Mouse (Mus musculus): ENCODE data around the gene Bmpr1b. TPM values are rescaled to one million over a fixed set of nuclear protein-coding genes. Genes with fewer than 3 reads are reported as not detected.

Gene Bmpr1b
- polyA plus RNA-seq, 1 experiment, result 6.4 TPM

GRCm38 (mm10) chr3:142049610-142050009, 119.6 kb downstream of the Bmpr1b start:
- no peak overlapping the region for H3K4me3 ChIP-seq (replicated peaks; ENCODE audit: insufficient read depth, low read depth, low read length)
- H3K4me1 ChIP-seq (ENCODE audit: control insufficient read depth, insufficient read depth, low read length), result no peaks in the 10 kb centered on the region
- whole genome bisulfite sequencing, result 52% methylated on average over 3 of the region's 3 CpGs
- TF ChIP-seq POLR2A (IDR thresholded peaks at IDR 0.05; ENCODE audit: borderline replicate concordance, insufficient read depth, low read length) (no peak), CTCF (IDR thresholded peaks at IDR 0.05; ENCODE audit: borderline replicate concordance, insufficient read depth, low read depth, low read length) (no peak)
- DNase-seq, result no peak
- H3K27ac ChIP-seq (ENCODE audit: insufficient read depth, low read length), result no peak overlapping the region
- no peaks in the 10 kb centered on the region for H3K27me3 ChIP-seq (ENCODE audit: control insufficient read depth, insufficient read depth, low read length)

- H3K4me3 ChIP-seq (replicated peaks; ENCODE audit: insufficient read depth, low read depth, low read length), result no peak overlapping the region
- H3K27me3 ChIP-seq (ENCODE audit: control insufficient read depth, insufficient read depth, low read length), result no peaks in the 10 kb centered on the region
- 97% methylated on average over 5 of the region's 5 CpGs for WGBS
- no peak for TF ChIP-seq CTCF (IDR thresholded peaks at IDR 0.05; ENCODE audit: borderline replicate concordance, insufficient read depth, low read depth, low read length)
- no peak for TF ChIP-seq POLR2A (IDR thresholded peaks at IDR 0.05; ENCODE audit: borderline replicate concordance, insufficient read depth, low read length)
- DNase-seq, result no peak
- H3K27ac ChIP-seq (ENCODE audit: insufficient read depth, low read length), result no peak overlapping the region
- no peaks in the 10 kb centered on the region for H3K4me1 ChIP-seq (ENCODE audit: control insufficient read depth, insufficient read depth, low read length)
Observed at GRCm38 (mm10) chr3:142049093-142049492, 120.1 kb downstream of the Bmpr1b start.

- no peaks in the 10 kb centered on the region for H3K4me1 ChIP-seq (ENCODE audit: control insufficient read depth, insufficient read depth, low read length)
- no peak overlapping the region for H3K27ac ChIP-seq (ENCODE audit: insufficient read depth, low read length)
- no peak for DNase-seq
- 78% methylated on average over 6 of the region's 6 CpGs for WGBS
- no peak for TF ChIP-seq CTCF (IDR thresholded peaks at IDR 0.05; ENCODE audit: borderline replicate concordance, insufficient read depth, low read depth, low read length)
- TF ChIP-seq POLR2A (IDR thresholded peaks at IDR 0.05; ENCODE audit: borderline replicate concordance, insufficient read depth, low read length), result no peak
- H3K27me3 ChIP-seq (ENCODE audit: control insufficient read depth, insufficient read depth, low read length), result no peaks in the 10 kb centered on the region
- H3K4me3 ChIP-seq (replicated peaks; ENCODE audit: insufficient read depth, low read depth, low read length), result no peak overlapping the region
Observed at GRCm38 (mm10) chr3:142048493-142048892, 120.7 kb downstream of the Bmpr1b start.

GRCm38 (mm10) chr3:142043463-142043862, 125.8 kb downstream of the Bmpr1b start:
- TF ChIP-seq CTCF (IDR thresholded peaks at IDR 0.05; ENCODE audit: borderline replicate concordance, insufficient read depth, low read depth, low read length), result no peak
- no peak for TF ChIP-seq POLR2A (IDR thresholded peaks at IDR 0.05; ENCODE audit: borderline replicate concordance, insufficient read depth, low read length)
- no peaks in the 10 kb centered on the region for H3K27me3 ChIP-seq (ENCODE audit: control insufficient read depth, insufficient read depth, low read length)
- H3K27ac ChIP-seq (ENCODE audit: insufficient read depth, low read length), result no peak overlapping the region
- H3K4me3 ChIP-seq (replicated peaks; ENCODE audit: insufficient read depth, low read depth, low read length), result no peak overlapping the region
- 40% methylated on average over 2 of the region's 2 CpGs for WGBS
- DNase-seq, result no peak
- no peaks in the 10 kb centered on the region for H3K4me1 ChIP-seq (ENCODE audit: control insufficient read depth, insufficient read depth, low read length)

- WGBS, result 53% methylated on average over 5 of the region's 5 CpGs
- Histone ChIP-seq H3K27ac (ENCODE audit: insufficient read depth, low read length) (no peak overlapping the region), H3K4me3 (replicated peaks; ENCODE audit: insufficient read depth, low read depth, low read length) (no peak overlapping the region), H3K4me1 (ENCODE audit: control insufficient read depth, insufficient read depth, low read length) (no peaks in the 10 kb centered on the region), H3K27me3 (ENCODE audit: control insufficient read depth, insufficient read depth, low read length) (no peaks in the 10 kb centered on the region)
- no peak for DNase-seq
- TF ChIP-seq CTCF (IDR thresholded peaks at IDR 0.05; ENCODE audit: borderline replicate concordance, insufficient read depth, low read depth, low read length), result no peak
- TF ChIP-seq POLR2A (IDR thresholded peaks at IDR 0.05; ENCODE audit: borderline replicate concordance, insufficient read depth, low read length), result no peak
Observed at GRCm38 (mm10) chr3:142043006-142043405, 126.2 kb downstream of the Bmpr1b start.

GRCm38 (mm10) chr3:142040345-142040744, 128.9 kb downstream of the Bmpr1b start:
- WGBS, result 88% methylated on average over 5 of the region's 5 CpGs
- TF ChIP-seq POLR2A (IDR thresholded peaks at IDR 0.05; ENCODE audit: borderline replicate concordance, insufficient read depth, low read length) (no peak), CTCF (IDR thresholded peaks at IDR 0.05; ENCODE audit: borderline replicate concordance, insufficient read depth, low read depth, low read length) (no peak)
- Histone ChIP-seq H3K27me3 (ENCODE audit: control insufficient read depth, insufficient read depth, low read length) (no peaks in the 10 kb centered on the region), H3K4me3 (replicated peaks; ENCODE audit: insufficient read depth, low read depth, low read length) (no peak overlapping the region), H3K27ac (ENCODE audit: insufficient read depth, low read length) (no peak overlapping the region), H3K4me1 (ENCODE audit: control insufficient read depth, insufficient read depth, low read length) (no peaks in the 10 kb centered on the region)
- DNase-seq, result no peak

- WGBS, result 59% methylated on average over 4 of the region's 4 CpGs
- TF ChIP-seq CTCF (IDR thresholded peaks at IDR 0.05; ENCODE audit: borderline replicate concordance, insufficient read depth, low read depth, low read length) (no peak), POLR2A (IDR thresholded peaks at IDR 0.05; ENCODE audit: borderline replicate concordance, insufficient read depth, low read length) (no peak)
- Histone ChIP-seq H3K27ac (ENCODE audit: insufficient read depth, low read length) (no peak overlapping the region), H3K4me3 (replicated peaks; ENCODE audit: insufficient read depth, low read depth, low read length) (no peak overlapping the region), H3K4me1 (ENCODE audit: control insufficient read depth, insufficient read depth, low read length) (no peaks in the 10 kb centered on the region), H3K27me3 (ENCODE audit: control insufficient read depth, insufficient read depth, low read length) (no peaks in the 10 kb centered on the region)
- DNase-seq, result no peak
Observed at GRCm38 (mm10) chr3:142034160-142034559, 135.1 kb downstream of the Bmpr1b start.

- no peaks in the 10 kb centered on the region for H3K27me3 ChIP-seq (ENCODE audit: control insufficient read depth, insufficient read depth, low read length)
- no peak overlapping the region for H3K27ac ChIP-seq (ENCODE audit: insufficient read depth, low read length)
- no peak for DNase-seq
- whole genome bisulfite sequencing, result 92% methylated on average over 7 of the region's 7 CpGs
- H3K4me3 ChIP-seq (replicated peaks; ENCODE audit: insufficient read depth, low read depth, low read length), result no peak overlapping the region
- TF ChIP-seq CTCF (IDR thresholded peaks at IDR 0.05; ENCODE audit: borderline replicate concordance, insufficient read depth, low read depth, low read length) (no peak), POLR2A (IDR thresholded peaks at IDR 0.05; ENCODE audit: borderline replicate concordance, insufficient read depth, low read length) (no peak)
- no peaks in the 10 kb centered on the region for H3K4me1 ChIP-seq (ENCODE audit: control insufficient read depth, insufficient read depth, low read length)
Observed at GRCm38 (mm10) chr3:142019716-142020115, 149.5 kb downstream of the Bmpr1b start.

Data from cerebellum, adult 2 months (tissue).